Mouse (Mus musculus): ENCODE measurements around the gene Ing2.

Gene Ing2

DNA sequence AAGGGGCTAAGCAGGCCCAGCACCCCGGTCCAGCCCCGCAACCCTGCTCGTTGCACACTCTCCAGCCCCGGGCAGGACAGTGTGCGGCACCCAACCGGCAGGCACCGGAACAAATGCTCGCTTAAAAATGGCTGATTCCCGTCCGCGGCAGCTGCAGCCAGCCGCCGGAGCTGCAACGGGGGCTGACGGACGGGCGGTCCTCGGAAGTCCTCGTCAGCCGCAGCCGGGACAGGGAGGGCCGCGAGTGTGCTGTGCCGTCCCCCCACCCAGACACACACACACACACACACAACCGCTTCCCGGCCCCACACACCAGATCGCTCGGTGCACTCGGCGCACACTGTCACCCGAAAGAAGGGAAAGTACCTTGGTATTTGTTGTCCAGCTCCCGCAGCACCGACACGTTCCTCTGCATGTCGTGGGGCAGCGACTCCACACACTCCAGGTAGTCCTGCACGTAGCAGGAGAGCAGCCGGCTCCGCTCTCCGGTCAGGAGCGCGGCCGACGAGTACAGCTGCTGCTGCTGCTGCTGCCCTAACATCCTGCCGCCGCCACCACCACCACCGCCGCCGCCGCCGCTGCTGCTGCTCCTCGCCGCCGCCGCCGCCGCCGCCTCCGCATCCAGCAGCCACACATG, 1.1 kb downstream of the Ing2 start:
- no peak for DNase-seq

DNA sequence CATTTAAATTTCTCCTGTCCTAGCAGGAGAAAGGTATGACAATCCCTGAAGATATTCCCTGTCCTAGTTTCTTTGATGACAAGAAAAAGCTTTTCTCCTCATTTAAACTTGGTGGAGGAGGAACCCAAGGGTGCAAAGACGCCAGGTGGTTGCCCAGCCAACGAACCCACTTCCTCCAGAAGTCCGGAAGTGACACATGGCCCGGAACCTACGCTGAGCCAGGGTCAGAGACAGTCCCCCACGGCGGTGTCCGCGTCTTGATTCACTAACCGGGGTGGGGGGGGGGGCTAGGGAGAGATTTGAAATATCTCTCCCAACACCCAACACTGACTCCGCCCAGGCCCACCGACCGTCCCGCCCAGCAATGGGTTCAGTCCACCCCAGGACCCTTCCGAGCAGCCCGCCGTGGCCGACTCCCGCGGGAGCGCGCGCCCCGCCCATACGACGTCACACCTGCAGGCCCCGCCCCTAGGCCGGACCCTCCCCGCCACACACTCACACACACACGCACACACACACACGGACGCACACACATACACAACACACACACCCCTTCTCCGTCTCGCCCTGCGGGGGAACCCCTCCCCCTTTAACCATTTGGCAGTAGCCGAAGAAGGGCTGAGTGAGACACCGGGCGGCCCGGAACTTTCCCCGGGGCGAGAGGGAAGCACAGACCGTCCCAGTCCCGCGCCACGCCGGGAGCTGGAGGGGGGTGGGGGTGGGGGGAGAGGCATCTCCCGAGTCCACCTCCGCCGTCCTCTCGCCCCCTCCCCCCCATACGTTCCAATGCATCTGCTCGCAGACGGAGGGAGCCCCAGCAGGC, 1.8 kb downstream of the Ing2 start:
- DNase-seq: peak; percentile 86 to 88

GRCm38 (mm10) chr8:47664231-47664785, 11.0 kb downstream of the Ing2 start:
- no peak for DNase-seq

DNA sequence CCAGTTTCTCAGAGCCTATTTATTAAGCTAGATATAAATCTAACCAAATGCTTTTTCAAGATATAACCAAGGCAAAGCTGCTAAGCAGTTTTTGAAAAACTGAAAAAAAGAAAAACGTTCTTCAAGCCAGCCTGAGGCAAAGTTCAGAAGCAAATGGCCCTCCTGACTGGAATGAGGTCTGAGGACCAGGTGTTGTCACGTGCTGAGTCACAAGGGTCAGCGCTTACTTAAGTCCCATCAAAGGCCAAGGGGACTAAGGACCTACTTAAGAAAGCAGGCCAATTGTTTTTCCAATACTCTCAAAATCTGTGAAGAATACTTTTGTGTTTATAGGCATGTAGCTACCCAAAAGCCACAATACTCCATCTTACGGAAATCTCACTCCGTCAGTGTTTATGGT, 12.2 kb downstream of the Ing2 start:
- no peak for DNase-seq

DNA sequence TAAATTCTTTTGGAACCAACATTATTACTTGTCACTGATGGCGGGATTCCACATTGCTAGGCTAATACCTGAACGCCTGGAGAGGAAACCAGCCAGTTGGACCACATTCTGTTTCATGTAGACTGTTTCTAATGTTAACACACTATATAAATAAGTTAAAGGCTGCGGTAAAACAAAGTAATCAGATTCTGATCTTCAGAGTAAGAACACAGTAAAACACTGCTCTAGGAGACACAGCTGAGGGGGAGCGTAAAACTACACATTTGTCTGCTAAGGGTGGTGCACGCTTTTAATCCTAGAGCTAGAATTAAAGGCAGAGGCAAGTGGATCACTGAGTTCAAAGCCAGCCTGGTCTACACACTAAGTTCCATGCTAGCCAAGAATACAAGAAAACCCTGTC, 12.6 kb downstream of the Ing2 start:
- no peak for DNase-seq

- no peak for DNase-seq
These were observed 15.0 kb downstream of the Ing2 start for GRCm38 (mm10) chr8:47660394-47660793.

DNA sequence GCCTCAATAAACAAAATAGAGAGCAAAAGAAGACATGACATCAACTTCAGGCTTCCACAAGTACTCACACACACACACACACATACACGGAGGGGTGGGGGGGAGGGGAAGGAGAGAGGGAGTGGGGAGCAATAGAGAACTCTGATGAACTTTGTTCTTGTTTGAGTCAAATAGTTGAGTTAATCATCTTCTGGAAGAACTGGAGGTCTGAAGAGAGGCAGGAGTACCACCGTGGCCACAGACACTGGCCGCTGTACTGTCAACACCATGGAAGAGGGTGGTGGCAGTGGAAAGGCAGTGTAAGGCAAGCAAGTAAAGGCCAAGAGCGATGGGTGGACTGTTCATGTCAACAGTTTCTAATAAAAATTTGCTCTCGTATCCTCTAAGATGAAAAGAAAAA, 15.9 kb downstream of the Ing2 start:
- DNase-seq: no peak

- DNase-seq: no peak
These were observed 20.9 kb downstream of the Ing2 start for GRCm38 (mm10) chr8:47654406-47654805.

DNA sequence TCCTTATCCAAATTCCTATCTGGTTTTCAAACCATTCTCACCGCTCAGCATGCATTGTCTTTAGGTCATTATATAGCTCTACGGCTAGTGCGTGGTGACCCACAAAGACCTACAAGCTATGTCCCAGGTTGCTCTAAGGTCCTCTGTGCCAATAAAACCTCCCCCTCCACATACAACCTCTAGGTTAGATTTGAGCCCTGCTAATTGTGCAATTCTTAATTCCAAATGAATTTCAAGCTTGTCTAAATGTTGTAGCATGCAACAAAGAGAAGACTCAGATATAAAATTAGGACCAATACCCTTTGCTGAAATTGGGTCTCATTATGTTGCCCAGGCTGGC, 22.6 kb downstream of the Ing2 start:
- DNase-seq: no peak

- no peak for DNase-seq
These were observed 23.2 kb downstream of the Ing2 start for GRCm38 (mm10) chr8:47651913-47652736.

DNA sequence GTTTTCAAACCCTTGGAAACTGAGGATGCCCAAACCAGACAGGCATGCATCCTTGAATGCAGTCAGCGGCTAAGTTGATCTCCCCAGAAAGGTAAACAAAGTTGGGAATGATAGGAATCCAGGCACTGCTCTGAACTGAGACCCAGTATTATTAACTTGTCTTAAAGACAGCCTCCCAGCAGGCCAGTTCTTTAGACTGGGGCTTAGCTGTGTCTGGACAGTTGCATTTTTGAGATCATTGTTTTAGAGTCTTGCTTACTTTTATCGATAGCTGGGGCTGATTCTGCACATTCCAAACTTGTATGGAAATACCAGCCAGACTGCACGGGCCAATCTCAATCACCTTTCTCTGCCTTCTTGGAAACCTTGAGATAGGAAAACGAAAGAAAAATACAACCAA, 24.5 kb downstream of the Ing2 start:
- no peak for DNase-seq

DNA sequence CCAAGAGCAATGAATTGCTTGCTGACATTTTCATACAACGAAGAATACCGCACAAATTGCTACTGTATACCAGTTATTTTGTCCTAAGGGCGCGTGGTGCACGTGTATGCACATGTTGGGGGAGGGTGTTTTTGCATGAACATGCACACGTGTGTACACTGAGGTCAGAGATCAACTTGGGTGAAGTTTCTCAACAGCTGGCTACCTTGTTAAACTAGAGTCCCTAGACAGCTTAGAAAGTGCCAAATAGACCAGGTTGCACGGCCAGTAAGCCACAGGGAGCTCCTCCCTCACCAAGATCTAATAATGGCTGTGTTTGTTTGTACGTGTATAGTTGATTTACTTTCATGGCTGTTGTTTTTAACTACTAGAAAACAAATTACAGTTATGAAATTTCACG, 25.8 kb downstream of the Ing2 start:
- DNase-seq: no peak

DNA sequence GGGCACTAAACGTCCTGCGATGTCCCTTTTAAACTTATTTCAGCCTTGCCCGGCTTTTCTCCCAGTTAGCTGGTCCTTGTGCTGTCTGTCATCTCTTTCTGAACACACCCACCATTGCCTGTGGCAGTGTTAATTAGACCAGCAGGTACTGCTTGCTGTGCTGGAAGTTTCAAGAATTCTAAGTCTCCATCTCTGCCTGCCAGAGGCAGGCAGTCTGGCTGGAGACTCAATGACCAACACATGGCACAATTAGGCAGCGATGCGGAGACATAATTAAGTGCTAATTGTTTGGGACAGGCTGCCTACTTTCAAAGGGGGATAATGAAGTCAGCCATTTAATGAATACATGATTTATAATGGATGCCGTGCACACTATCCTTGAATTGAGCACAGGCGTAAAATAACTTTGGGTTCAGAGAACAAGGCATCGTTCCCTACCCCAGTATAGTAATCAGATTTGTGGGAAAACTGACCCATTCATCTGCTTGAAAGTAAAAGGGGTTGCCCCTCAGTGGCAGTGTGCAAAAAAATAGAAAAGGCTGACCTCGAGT, 32.8 kb downstream of the Ing2 start:
- no peak for DNase-seq

- no peak for DNase-seq
These were observed 38.2 kb downstream of the Ing2 start for GRCm38 (mm10) chr8:47637152-47637551.

GRCm38 (mm10) chr8:47636032-47636431, 39.3 kb downstream of the Ing2 start:
- DNase-seq: no peak

DNA sequence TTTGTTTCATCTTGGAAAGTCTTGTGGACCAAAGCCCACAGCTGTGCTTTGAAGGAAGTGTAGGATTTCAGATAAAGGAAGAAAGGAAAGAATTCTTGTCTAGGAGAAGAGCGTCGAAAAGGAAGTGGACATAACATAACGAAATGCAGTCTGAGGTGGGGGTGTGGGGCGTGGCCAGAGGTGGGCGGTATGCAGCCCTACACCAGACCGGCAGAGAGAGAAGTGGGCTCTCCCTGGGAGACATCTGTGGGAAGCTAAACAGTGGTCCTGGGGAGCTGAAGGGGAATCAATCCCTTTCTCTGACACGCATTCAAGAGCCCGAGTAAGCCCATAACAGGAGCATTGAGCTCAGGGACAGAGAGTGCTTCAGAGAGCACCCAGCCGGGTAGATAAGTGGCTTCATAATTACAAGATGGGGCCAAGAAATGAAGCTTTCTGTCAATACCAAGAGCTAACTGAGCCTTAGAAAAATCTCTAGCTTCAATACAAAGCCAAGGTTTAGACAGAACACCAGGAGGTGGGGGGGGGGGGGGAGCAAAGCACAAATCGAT, 40.5 kb downstream of the Ing2 start:
- no peak for DNase-seq

DNA sequence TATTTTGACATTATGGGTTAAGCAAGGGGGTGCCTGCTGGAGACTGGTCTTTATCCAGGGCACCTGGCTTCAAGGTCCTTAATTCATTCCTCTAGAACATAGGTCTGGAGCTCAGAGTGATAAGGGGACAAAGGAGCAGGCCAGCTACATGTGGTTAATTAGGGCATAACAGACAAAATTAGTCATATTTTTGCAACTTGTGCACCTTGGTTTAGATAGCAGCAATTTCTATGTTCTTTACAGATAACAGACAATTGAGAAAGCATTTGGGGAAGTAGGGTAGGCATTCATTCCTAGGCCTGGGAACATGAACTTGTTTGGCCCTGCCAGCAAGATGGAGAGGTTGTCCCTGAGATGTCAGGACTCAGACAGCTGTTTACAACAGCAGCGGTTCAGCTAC, 54.2 kb downstream of the Ing2 start:
- no peak for DNase-seq
